Mouse (Mus musculus) inflammation-experienced regulatory T-cells, adult 6 months (primary cell): Measurements from ENCODE around the gene Ccr4. TPM values are rescaled to one million over a fixed set of nuclear protein-coding genes. Genes with fewer than 3 reads are reported as not detected.

Experiments used
- ATAC-seq: one replicate; pipeline ENCODE4 v1.8.0; 2017
- polyA plus RNA-seq, 3 experiments: library from polyadenylated mRNA; unstranded; fragments of 100-300 nt; shearing (Covaris generic); gene quantifications; one replicate each; pipeline ENCODE4 v1.2.1; 2017

Gene Ccr4
- polyA plus RNA-seq: 10 to 100 TPM; 16.1 to 24.9 (median 17.5) TPM

DNA sequence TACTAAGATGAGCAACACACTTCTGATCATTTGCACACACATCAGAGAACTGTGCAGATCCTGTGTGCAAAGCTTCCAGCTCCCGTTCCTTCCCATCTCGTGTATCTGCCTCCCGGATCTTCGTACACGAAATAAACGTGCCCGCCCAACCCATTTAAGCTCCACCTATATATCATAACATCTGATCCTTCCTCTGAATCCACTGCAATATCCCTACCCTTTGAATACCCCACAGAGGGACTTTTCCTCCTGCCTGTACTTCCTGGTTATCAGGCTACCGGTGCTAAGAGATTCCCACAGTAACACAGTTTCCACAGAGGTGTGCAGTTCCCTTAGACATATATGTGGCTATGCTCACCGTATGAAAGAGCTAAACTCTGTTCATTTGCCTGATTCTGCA is at the start of gene Ccr4:
TSS of gene Ccr4 (minus strand) at position 101 of the 400 bp plus-strand sequence.
- no peak for ATAC-seq

GRCm38 (mm10) chr9:114553828-114554227 is 49.1 kb upstream of the Ccr4 start:
- ATAC-seq: no peak

DNA sequence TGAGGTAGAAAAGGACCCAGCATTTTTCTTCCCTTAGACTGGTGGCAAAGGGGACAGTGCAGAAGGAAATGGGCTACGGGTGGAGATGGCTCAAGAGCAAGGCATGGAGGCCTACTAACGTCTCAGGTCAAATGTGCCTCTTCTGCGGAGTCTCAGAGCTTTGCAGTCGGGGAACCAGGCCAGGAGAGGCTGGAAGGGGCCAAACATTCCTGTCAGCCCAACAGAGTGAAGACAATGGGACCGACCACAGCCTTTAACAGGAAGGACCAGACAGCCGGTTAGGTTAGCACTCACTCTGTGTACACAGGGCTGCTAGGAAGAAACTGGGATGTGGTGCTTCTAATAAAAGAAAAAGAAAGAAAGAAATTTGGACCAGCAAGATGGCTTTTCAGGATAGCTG is 45.3 kb upstream of the Ccr4 start:
- ATAC-seq: no peak

DNA sequence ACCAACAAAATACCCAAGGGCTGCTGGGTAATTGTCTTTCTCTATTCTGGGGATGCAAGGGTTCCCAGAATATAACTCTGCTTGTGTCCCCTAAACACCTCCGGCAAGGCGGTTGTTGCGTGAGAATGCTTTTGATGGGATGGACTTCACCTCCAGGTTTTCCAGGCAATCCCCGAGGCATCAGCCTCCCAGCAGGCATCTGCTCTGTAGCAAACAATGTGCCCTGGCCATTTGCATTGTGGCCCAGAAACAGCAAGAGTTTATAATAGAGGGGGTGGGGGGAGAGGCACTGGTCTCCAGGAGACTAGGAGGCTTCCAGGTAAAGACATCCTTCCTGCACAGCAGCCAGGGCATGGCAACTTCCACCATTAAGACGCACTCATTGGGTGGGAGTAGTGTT is 44.4 kb upstream of the Ccr4 start:
- ATAC-seq: no peak

- no peak for ATAC-seq
Measured at GRCm38 (mm10) chr9:114548496-114548895, 43.8 kb upstream of the Ccr4 start.

DNA sequence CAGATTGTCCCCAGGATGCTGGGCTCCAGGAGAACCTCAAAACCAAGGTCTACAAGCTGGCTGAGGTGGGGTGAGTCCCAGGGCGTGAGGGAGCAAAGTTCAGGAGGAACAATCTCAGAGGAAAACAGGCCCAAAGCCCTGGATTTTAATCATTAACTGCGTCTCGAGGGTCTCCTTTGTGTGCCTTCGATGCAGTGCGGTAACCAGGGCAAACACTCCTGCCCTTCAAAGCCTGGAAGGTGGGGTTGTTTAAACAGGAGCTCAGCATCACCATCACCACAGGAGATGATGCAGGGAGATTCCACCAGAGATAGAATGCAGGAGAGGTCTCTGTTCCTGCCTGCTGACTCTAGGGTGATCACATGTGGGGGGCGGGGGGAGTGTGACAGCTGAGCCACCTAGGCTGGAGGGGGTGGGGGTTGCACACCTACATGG is 42.9 kb upstream of the Ccr4 start:
- no peak for ATAC-seq

GRCm38 (mm10) chr9:114546765-114547164 is 42.0 kb upstream of the Ccr4 start:
- ATAC-seq: peak; percentile 82

DNA sequence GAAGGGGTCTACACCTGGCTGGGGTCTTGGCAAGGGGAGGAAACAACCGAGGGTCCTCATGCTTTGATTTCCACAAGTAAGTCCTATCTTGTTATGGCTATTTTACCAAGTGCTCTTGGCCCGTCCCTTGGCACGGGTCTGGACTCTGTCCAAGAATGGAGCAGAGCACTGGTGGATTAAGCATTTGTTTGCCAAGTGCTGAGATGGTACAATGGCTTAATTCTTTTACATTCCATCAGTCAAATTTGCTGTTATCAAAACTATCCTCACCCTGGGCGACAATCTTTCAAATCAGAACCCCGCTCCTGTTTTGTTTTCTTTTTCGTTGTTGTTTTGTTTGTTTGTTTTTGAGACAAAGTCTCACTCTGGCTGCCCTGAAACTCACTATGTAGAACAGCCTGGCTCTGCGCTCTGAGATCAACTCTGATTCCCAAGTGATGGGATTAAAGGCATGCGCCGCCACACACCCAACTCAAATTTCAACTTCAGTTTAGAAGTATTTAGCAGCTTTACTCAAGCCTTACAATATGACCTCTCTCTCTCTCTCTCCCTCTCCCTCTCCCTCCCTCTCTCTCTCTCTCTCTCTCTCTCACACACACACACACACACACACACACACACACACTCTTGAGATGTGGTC is 40.2 kb upstream of the Ccr4 start:
- ATAC-seq: no peak

DNA sequence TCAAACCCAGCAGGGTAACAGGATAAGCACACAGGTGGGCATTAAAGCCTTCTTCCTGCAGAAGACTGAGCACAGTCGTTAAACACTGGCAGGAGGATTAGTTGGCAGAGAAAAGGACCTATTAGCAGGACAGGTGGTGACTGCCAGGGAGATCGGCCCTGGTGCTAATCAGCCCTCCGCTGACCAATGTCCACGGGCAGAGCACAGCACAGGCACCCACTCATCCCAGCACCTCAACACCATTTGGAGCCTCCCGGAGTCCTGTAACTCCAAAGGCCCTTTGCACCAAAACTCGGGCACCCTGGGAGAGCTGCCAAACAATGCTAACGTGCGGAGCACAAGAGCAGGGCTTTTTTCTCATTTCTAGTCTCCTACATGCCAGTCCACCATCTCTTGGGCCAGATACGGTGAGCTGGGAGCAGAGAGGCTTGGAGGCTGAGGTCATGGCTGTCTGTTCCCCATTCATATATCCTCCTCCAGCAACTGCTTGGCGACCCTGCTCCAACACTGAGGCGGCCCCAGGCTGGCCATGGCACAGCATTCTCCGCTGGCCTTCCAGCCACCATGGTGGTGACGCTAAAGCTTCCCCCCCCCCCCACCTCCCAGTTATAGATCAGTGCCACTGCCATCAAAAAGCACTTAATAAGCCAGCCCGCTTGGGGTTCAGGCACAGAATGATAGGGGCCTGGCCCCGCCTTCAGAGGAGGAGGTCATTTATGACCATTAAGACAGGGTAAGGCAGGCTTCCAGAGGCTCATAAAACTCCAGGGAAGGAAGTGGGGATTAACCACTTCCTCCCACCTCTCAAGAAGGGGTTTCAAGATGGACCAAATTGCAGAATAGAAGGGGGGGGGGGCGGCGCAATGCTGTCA is 39.4 kb upstream of the Ccr4 start:
- ATAC-seq: no peak

GRCm38 (mm10) chr9:114541279-114541741 is 36.6 kb upstream of the Ccr4 start:
- no peak for ATAC-seq

GRCm38 (mm10) chr9:114538996-114539563 is 34.4 kb upstream of the Ccr4 start:
- no peak for ATAC-seq

- no peak for ATAC-seq
Measured at GRCm38 (mm10) chr9:114536628-114537027, 31.9 kb upstream of the Ccr4 start.

DNA sequence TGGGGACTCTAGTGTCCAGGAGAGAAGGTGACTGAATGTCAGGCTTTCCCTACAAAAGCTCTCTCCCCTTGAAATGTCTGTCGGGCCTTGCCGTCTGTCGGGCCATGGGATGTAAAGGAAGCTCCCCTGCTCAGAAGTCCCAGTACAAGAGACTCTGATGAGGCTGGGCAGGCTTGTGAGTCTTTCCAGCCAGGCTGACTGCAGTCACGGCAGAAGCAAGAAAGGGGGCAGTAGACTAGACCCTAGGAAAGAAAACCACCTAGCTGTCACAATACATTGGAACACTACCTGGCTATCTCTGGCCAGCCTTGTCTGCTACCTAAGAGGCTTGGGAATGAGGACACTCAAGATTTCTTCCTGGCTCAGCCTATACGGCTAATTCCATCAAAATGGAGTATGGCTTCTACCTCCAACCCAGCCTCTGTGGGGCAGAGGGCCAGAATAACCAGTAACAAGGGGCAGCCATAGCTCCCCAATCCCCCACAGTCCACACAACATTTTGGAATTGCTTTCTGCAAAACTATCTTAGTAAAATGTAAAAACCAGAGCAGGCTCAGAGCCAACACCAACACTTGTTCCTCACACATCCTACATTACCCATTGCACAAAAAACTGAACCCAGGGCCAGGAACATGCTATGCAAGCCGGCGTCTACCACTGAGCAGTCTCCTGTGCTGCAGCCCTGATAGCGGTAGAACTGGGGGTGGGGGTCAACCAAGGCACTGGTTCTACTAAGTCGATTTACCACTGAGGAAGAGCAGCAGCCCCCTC is 30.2 kb upstream of the Ccr4 start:
- ATAC-seq: no peak

GRCm38 (mm10) chr9:114533848-114534247 is 29.1 kb upstream of the Ccr4 start:
- no peak for ATAC-seq

DNA sequence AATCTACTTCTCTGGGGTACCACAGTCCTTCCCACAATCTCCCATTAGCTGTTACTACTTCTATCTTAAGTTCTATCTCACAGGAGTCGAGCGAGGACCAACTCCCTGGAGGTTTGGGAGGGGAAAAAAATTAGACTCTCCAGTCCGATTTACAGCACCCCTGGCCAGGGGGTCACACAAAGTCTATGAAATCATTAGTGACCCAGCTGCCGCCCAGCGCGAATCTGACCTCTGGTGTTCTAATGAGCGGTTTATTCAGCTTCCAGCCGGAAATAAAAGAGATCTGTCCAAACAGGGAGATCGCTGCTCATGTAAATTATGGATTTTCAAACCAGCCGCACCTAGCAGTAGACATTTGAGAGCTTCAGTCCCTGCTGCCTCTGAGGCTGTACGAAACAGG is 26.6 kb upstream of the Ccr4 start:
- ATAC-seq: no peak

- no peak for ATAC-seq
Measured at GRCm38 (mm10) chr9:114528680-114529048, 23.9 kb upstream of the Ccr4 start.

GRCm38 (mm10) chr9:114527992-114528679 is 23.4 kb upstream of the Ccr4 start:
- no peak for ATAC-seq

DNA sequence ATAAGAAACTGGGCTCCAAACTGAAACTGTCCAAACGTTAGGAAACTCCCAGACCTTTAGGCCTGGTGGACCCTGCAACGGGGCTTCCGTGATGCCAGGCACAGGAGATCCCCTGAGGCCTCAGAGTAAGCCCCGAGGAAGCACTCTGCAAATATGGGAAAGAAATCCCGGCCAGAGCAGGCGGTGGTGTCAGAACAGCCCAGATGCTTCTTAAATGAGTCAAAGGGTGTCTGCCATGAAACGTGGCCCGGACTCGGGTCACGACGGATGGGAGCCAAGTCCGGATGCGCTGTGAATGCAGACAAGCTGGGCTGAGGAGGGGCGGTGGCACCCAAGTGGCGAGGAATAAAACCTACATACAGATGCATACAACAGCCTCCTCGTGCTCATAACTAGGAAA is 22.4 kb upstream of the Ccr4 start:
- peak; percentile 80 for ATAC-seq

DNA sequence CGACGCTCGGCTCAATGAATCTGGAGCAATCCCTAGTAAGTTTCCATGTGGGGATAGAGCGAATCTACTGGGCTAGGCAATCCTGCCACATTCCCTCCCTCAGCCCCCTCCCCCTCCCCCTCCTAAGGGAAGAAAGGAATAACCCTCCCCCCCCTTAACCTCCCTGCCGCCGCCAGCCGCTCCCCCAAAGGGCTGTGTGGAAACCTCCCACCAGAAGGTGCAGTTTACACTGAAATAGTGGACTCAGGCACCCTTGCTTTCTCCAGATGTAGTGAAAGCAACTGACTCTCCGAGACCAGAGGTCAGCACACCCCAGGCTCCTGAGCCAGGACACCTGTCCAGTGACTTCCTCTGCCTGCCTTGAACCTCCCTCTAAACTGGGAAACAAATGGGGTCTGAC is 21.9 kb upstream of the Ccr4 start:
- ATAC-seq: no peak

GRCm38 (mm10) chr9:114525891-114526290 is 21.2 kb upstream of the Ccr4 start:
- ATAC-seq: no peak

GRCm38 (mm10) chr9:114525073-114525633 is 20.4 kb upstream of the Ccr4 start:
- no peak for ATAC-seq

DNA sequence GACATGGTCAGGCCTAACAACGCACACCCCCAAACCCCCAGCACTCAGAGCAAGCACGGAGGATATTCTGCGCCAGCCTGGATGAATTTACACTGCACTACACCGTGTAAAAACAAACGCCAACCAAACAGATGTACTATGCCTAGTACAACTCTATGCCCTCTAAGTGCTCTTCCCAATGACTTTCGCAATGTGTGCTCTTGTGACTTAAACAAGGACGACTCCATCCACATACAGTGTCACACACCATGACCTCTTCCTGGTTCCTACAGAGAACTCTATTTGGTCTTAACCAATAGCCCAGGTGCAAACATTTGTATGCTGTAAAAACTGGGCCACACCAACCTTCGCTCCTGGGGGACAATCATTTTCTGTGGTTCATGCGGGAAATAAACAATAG is 17.8 kb upstream of the Ccr4 start:
- ATAC-seq: no peak
